Comparison of ENCODE assay signal across 10 mouse cellular contexts in the genomic region with DNA sequence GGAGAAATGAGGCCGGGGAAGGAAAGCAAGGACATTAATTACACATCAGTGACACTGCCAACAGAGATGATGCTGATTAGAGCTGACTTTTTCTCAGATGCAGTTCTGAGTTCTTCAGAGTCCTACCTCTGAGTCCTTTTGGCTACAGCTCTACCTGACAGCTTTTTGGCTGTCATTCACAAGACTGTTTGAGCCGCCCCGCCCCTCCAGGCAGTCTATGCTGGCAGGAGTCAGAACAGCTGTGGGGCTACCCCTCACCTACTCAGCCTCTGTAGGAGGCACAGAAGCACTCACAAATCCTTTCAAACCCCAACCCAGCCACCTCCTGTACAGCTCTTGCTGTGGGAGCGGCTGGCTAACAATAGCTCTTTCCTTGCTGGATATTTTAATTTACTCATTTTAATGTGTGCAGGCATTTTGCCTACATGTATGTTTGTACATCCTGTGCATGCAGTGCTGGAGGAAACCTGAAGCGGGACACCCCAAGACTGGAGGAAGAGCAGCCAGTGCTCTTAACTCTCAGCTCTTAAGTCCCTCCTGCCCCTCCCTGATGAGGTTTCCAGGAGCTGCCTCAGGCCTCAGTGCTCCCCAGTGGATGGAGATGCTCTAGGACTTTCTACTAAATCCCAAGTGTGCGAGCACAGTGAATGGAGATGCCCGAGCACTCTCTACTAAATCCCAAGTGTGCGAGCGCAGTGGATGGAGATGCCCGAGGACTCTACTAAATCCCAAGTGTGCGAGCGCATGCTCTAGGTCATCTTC. TPM values are rescaled to one million over a fixed set of nuclear protein-coding genes. Genes with fewer than 3 reads are reported as not detected.
DNase-seq lines count a peak whose midpoint lies in the region; ATAC-seq and TF ChIP-seq lines count a peak whose summit lies in the region.
"Had no signal": no experiment of that assay in that cellular context is flagged by ENCODE, and none has a peak within 500 bp of the region (broad histone marks: within the 10 kb centered on the region; RNA-seq: fewer than 3 reads in every experiment).

No protein-coding gene starts in this region.

- H3K4me2 ChIP-seq in lung, embryonic 14.5 days, result no peak overlapping the region
- no peak overlapping the region for H3K4me2 ChIP-seq in lung, postnatal 0 days (replicated peaks; ENCODE audit: low read depth, low read length)
- H3K4me2 ChIP-seq: heart, embryonic 13.5 days had no signal

- H3K9ac ChIP-seq in lung, embryonic 14.5 days, result no peak overlapping the region
- no peak overlapping the region for H3K9ac ChIP-seq in lung, postnatal 0 days (replicated peaks; ENCODE audit: low read depth)
- H3K9ac ChIP-seq: heart, embryonic 13.5 days had no signal

- no peak for TF ChIP-seq EP300 in lung, postnatal 0 days (IDR thresholded peaks at IDR 0.05)

- no peak for TF ChIP-seq CTCF in lung, embryonic 14.5 days (IDR thresholded peaks at IDR 0.05; ENCODE audit: low read depth)
- TF ChIP-seq CTCF in lung, postnatal 0 days (IDR thresholded peaks at IDR 0.05), result no peak

- no peak for DNase-seq in frontal cortex, postnatal 10 days (ENCODE audit: low spot score in 2 of 2)
- DNase-seq in lung, embryonic 14.5 days, result no peak
- DNase-seq in lung, postnatal 0 days (ENCODE audit: low spot score), result no peak
- DNase-seq in cerebellum, postnatal 25 days, result peak; percentile 35 to 41
- peak; percentile 78 for DNase-seq in retina, embryonic 14.5 days (ENCODE audit: low spot score)
- no peak for DNase-seq in ovary, postnatal 10 days (ENCODE audit: low spot score)
- DNase-seq: embryo, embryonic 11 days had no signal

- H3K27ac ChIP-seq in lung, embryonic 14.5 days (ENCODE audit: low read depth), result no peak overlapping the region
- H3K27ac ChIP-seq in lung, postnatal 0 days (ENCODE audit: low read length), result no peak overlapping the region
- H3K27ac ChIP-seq: heart, embryonic 13.5 days had no signal

- H3K36me3 ChIP-seq in lung, embryonic 14.5 days (ENCODE audit: insufficient read depth), result no peaks in the 10 kb centered on the region
- no peaks in the 10 kb centered on the region for H3K36me3 ChIP-seq in lung, postnatal 0 days (ENCODE audit: insufficient read depth, low read length)
- H3K36me3 ChIP-seq: heart, embryonic 13.5 days had no signal

- WGBS in lung, embryonic 14.5 days, result 71% methylated on average over 12 of the region's 12 CpGs
- WGBS in lung, postnatal 0 days, result 70% methylated on average over 12 of the region's 12 CpGs

- H3K4me1 ChIP-seq in lung, embryonic 14.5 days (ENCODE audit: insufficient read depth), result peaks cover 8% of the 10 kb centered on the region
- no peaks in the 10 kb centered on the region; the same call in 1 of the 2 replicates for H3K4me1 ChIP-seq in lung, postnatal 0 days (ENCODE audit: insufficient read depth, low read depth, low read length)

- no peaks in the 10 kb centered on the region for H3K9me3 ChIP-seq in lung, embryonic 14.5 days (ENCODE audit: low read depth, low read length)
- H3K9me3 ChIP-seq in lung, postnatal 0 days (ENCODE audit: low read length), result no peaks in the 10 kb centered on the region
- H3K9me3 ChIP-seq: heart, embryonic 13.5 days had no signal

- peak; percentile 85 for ATAC-seq in frontal cortex, adult (ENCODE audit: low TSS enrichment)
- ATAC-seq in lung, embryonic 14.5 days (ENCODE audit: insufficient read depth), result peak; percentile 65; the same call in 1 of the 2 replicates
- ATAC-seq in lung, postnatal 0 days, result no peak
- ATAC-seq in granulocyte monocyte progenitor cell, adult 5-6 weeks (replicated peaks; ENCODE audit: poor library complexity, severe bottlenecking), result no peak

- H3K27me3 ChIP-seq in lung, embryonic 14.5 days (ENCODE audit: insufficient read depth, low read length), result no peaks in the 10 kb centered on the region
- H3K27me3 ChIP-seq in lung, postnatal 0 days (replicated peaks; ENCODE audit: insufficient read depth, low read length), result no peaks in the 10 kb centered on the region
- H3K27me3 ChIP-seq: heart, embryonic 13.5 days had no signal

- H3K4me3 ChIP-seq in lung, embryonic 14.5 days (ENCODE audit: low read depth, low read length), result no peak overlapping the region
- H3K4me3 ChIP-seq in lung, postnatal 0 days (ENCODE audit: low read depth, low read length), result no peak overlapping the region
- H3K4me3 ChIP-seq: heart, embryonic 13.5 days had no signal

RNA-seq across cellular contexts. Expression of gene Slc16a10, which starts 57.5 kb away (rescaled TPM):
- polyA plus RNA-seq in lung, embryonic 14.5 days (2014; fragmentation: Nextera tagmentation; extraction: Ambion mirVana), result 4.2 and 5.3 TPM in 2 replicates
- 7.3 and 8.7 TPM in 2 replicates for polyA plus RNA-seq in lung, postnatal 0 days (2015; fragmentation: Nextera tagmentation; extraction: Ambion mirVana)
- 30.2 and 37.9 TPM in 2 replicates for total RNA-seq in granulocyte monocyte progenitor cell, adult 5-6 weeks (2014; fragmentation: Nextera tagmentation)
- total RNA-seq in granulocyte monocyte progenitor cell, adult 5-6 weeks (2017), result 21.4 and 29.6 TPM in 2 replicates

RNA-seq across cellular contexts. Expression of gene Mfsd4b1, which starts 59.4 kb away (rescaled TPM):
- not detected in 2 replicates for polyA plus RNA-seq in lung, embryonic 14.5 days (2014; fragmentation: Nextera tagmentation; extraction: Ambion mirVana)
- polyA plus RNA-seq in lung, postnatal 0 days (2015; fragmentation: Nextera tagmentation; extraction: Ambion mirVana), result 0.46 and 0.69 TPM in 2 replicates
- total RNA-seq in granulocyte monocyte progenitor cell, adult 5-6 weeks (2014; fragmentation: Nextera tagmentation), result not detected in 2 replicates
- total RNA-seq in granulocyte monocyte progenitor cell, adult 5-6 weeks (2017), result 0.13 TPM in 1 of 2 replicates, not detected in the other

Comparison
In these comparisons a context has a peak if more than half of its experiments do, and no peak if none do; other contexts are left out.
1. ATAC-seq: peak in frontal cortex, adult (single experiment) and lung, embryonic 14.5 days (single experiment); none in lung, postnatal 0 days (single experiment) and granulocyte monocyte progenitor cell, adult 5-6 weeks (single experiment).
2. DNase-seq: peak in cerebellum, postnatal 25 days (2 of 2) and retina, embryonic 14.5 days (single experiment); none in frontal cortex, postnatal 10 days (0 of 2), lung, embryonic 14.5 days (single experiment), lung, postnatal 0 days (single experiment) and ovary, postnatal 10 days (single experiment).